Mouse (Mus musculus) embryo, embryonic 11.5 days (tissue): ENCODE data around the gene Sfswap.
A peak's percentile ranks its signal among the peaks of the same experiment; 100 is the strongest.

ENCODE experiments used
- DNase-seq: peaks from one replicate; pipeline ENCODE4 v3.0.0-alpha.2; 2012; ENCODE audit warnings: low read depth, low spot score

Gene Sfswap

GRCm38 (mm10) chr5:129529571-129529970 lies 28.6 kb downstream of the Sfswap start:
- DNase-seq, result no peak

- DNase-seq, result no peak
These were observed 32.7 kb downstream of the Sfswap start for GRCm38 (mm10) chr5:129533731-129534130.

GRCm38 (mm10) chr5:129534500-129534899 lies 33.5 kb downstream of the Sfswap start:
- no peak for DNase-seq

GRCm38 (mm10) chr5:129535021-129535420 lies 34.0 kb downstream of the Sfswap start:
- DNase-seq, result no peak

- no peak for DNase-seq
These were observed 34.4 kb downstream of the Sfswap start for GRCm38 (mm10) chr5:129535431-129535830.

GRCm38 (mm10) chr5:129538826-129539225 lies 37.8 kb downstream of the Sfswap start:
- DNase-seq, result no peak

GRCm38 (mm10) chr5:129542236-129542635 lies 41.2 kb downstream of the Sfswap start:
- DNase-seq, result no peak

- no peak for DNase-seq
These were observed 44.8 kb downstream of the Sfswap start for GRCm38 (mm10) chr5:129545787-129546186.

- DNase-seq, result no peak
These were observed 48.7 kb downstream of the Sfswap start for GRCm38 (mm10) chr5:129549716-129550115.

- no peak for DNase-seq
These were observed 49.8 kb downstream of the Sfswap start for GRCm38 (mm10) chr5:129550790-129551189.

- no peak for DNase-seq
These were observed 51.0 kb downstream of the Sfswap start for GRCm38 (mm10) chr5:129551991-129552390.

- DNase-seq, result no peak
These were observed 52.6 kb downstream of the Sfswap start for GRCm38 (mm10) chr5:129553642-129554041.

- DNase-seq, result no peak
These were observed 57.6 kb downstream of the Sfswap start for GRCm38 (mm10) chr5:129558591-129558990.

GRCm38 (mm10) chr5:129559283-129559682 lies 58.3 kb downstream of the Sfswap start:
- no peak for DNase-seq

- DNase-seq, result no peak
These were observed 61.3 kb downstream of the Sfswap start for GRCm38 (mm10) chr5:129562342-129562741.

- DNase-seq, result no peak
These were observed 67.6 kb downstream of the Sfswap start for GRCm38 (mm10) chr5:129568596-129568995.

GRCm38 (mm10) chr5:129578201-129578600 lies 77.2 kb downstream of the Sfswap start:
- no peak for DNase-seq

- DNase-seq, result no peak
These were observed 79.0 kb downstream of the Sfswap start for GRCm38 (mm10) chr5:129580046-129580445.

- no peak for DNase-seq
These were observed 79.6 kb downstream of the Sfswap start for GRCm38 (mm10) chr5:129580572-129580971.

- DNase-seq, result no peak
These were observed 80.0 kb downstream of the Sfswap start for GRCm38 (mm10) chr5:129581015-129581414.

- DNase-seq, result no peak
These were observed 82.3 kb downstream of the Sfswap start for GRCm38 (mm10) chr5:129583331-129583730.

- DNase-seq, result peak; percentile 75
These were observed 83.0 kb downstream of the Sfswap start, which contains the start of gene Mmp17 for GRCm38 (mm10) chr5:129583761-129584582. Gene Mmp17, plus strand, starts transcription at chr5:129584169.
